Mouse (Mus musculus): ENCODE measurements at regions not wholly inside any gene's neighbourhood (a gene's known extent, or its start where the extent isn't known, plus 50 kb on each side); places are given as distances from the start of the nearest gene placed in this dataset.
A peak's percentile ranks its signal among the peaks of the same experiment; 100 is the strongest.

DNA sequence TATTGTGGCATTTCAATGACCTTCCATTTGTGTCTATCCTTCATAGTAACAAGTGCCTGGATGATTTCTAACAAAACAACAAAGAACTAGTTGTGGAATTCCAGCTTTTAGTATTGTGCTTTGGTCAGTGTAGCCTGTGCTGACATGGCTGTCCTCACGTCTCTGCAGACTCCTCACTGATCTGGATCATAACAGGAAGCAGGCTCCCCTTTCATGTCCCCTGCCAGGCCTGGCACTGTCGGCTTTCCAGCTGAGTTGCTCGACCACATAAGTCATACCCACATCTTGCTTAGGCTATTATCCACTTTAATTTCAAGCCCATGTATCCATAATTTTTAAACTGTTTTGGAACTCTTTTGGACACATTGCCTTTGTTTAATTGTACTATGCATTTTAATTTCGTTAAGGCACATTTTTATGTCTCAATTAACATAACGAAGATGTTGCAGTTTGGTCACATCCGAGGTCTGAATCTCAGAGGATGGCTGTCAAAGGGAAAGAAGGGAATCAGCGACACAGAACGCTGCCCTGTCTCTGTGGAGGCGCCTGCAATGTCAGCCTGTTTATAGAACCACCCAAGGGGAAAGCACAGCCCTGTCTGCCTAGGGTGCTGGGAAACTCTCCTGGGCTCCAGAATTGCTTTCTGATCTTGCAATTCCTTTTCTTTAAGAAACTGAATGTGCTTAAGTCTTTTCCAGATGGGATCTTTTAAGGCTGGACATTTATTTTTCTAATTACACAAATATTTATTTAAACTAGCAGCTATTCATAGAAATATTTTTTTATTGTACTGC is 215.5 kb upstream of the Ndst3 start:
- DNase-seq = no peak
- intact Hi-C loops (cut with DNase I) = no loop called here

DNA sequence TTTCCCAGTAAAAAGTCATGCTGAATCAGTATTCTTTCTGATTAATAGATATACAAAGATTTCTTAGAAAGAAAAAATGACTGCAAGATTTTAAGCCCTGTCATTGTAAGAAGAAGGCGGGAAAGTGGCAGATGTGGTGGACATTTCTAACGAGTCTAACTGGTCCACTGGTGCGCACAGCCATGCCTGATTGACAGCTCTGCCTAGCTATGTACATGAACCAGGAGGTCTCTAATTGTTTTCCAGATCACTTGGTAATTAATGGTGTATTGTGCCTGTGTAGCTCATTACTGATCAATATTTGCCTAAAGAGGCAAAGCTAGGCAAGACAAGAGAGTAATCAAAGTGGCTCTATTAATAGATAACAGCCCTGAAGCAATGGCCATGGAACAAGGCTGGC is 227.5 kb upstream of the Ndst3 start:
- DNase-seq = no peak
- intact Hi-C loops (cut with DNase I) = no loop called here

DNA sequence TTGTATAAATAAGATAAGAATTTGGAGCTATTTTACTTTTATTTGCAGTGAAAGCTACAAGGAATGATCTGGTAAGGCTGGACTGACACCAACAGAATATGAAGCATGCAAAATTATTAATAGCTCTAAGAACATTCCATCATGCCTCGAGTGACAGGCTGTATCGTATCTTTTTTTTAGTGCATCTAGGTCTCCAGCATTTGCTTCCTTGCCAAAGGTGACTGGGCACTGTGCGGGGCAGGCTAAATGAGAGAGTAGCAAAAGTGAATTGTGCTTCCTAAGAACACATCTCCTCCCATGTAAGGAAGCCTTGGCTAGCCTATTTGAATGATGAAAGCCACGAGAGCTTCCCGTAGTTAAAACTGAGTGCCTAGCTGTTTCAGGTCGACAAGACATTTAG is 261.5 kb upstream of the Ndst3 start:
- DNase-seq = peak; percentile 3 to 8
- intact Hi-C loops (cut with DNase I) = no loop called here

DNA sequence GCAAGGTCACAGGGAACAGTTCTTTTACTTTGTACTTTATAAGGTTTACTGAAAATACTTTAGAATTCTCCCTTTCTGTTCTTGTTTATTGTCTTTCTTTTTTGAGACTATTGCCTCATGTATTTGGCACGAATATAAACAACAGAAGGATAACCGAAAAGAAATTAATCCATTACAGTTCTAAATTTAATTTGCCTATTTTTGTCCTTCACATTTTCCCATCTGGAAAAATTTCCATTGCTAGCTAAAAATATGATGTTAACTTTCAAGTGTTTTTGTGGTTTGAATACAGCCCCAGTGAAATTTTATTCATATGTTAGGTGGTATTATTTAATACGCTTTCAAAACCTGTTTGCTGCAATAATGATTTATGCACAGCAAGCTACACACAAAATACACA is 276.7 kb upstream of the Ndst3 start:
- DNase-seq = no peak
- intact Hi-C loops (cut with DNase I) = no loop called here

DNA sequence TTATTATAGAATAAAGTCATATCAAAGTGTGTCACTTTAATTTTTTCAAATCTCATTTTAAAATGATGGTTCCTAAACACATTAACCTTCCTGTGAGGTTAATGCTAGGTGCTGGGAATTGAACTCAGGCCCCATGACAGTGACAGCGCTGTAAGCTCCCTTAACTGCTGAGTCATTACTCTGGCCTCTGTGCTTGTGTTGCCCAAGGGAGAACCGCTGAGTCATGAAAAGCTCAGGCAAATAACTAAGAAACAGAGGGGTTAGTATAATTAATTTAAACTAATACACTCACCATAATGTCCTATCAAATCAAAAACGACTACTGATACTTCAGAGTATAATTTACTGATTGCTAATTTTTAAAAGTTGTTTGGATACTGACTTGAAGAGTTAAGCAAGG is 281.7 kb upstream of the Ndst3 start:
- DNase-seq = no peak
- intact Hi-C loops (cut with DNase I) = no loop called here

DNA sequence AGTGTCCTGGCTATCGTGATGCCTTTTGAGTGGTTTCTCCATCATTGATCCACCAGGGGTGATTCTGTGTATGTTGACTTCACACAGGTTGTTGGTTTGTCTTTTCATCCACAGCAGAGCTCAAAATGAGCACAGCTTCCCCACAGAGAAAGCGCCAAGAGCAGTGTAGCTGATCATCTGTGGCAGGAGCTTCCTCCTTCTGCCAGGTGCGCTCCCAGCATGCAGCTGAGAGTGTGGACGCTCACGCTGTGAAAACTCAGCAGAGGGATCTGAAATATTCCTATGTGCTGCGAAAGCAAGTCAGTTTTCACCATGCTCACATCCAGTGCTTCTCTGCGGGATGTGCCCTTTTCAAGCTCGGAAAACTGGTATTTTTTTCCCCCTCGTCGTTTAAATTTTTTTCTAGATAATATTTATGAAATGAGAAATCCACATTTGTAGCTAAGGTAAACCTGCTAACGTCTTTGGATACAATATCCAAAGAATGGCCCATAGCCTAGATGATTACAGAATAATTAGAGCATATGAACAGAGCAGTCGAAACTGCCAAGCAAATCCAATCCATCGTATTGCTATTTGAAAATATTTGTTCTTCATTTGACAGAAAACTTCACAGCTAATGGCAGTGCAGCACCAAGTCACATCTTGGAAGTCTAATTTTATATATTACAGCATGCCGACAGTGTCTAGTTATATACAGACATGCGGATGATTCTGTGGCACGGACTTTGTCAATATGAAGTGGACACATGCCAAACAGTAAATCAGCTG is 283.3 kb upstream of the Ndst3 start:
- DNase-seq = no peak
- intact Hi-C loops (cut with DNase I) = no loop called here

DNA sequence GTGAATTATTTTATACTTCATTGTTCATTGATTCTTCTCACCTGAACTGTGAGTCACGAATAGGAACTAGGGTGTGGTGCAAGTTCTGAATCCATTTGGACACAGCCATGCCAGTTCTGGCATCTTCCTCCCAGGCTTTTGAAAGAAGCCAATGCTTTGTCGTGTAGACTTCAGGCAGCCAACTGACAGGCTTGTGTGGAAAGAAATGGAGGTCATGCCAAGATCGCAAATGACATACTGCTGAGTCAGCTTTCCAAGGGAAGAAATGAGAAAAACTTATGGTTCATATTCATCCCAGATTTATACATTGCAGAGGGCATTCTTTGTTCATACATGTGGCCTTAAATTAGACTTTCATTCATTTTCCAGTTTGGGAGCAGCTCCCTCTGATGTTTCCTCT is 285.8 kb upstream of the Ndst3 start:
- no peak for DNase-seq
- intact Hi-C loops (cut with DNase I) = no loop called here

DNA sequence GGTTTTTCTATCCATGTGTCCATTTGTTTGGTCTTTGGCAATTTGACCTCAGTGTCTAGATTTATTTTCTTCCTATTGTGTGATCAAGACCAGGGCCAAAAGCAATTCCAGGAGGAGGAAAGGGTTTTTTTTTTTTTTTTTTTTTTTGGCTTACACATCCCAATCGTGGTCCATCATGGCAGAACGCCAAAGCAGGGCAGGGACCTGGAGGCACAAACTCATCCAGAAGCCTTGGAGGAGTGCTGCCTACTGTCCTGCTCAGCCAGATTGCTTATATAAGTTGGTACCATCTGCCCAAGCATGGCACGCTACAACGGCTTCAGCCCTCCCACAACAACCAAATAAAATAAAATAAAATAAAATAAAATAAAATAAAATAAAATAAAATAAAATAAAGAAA is 286.5 kb upstream of the Ndst3 start:
- intact Hi-C loops (cut with DNase I) = no loop called here
- no peak for DNase-seq

DNA sequence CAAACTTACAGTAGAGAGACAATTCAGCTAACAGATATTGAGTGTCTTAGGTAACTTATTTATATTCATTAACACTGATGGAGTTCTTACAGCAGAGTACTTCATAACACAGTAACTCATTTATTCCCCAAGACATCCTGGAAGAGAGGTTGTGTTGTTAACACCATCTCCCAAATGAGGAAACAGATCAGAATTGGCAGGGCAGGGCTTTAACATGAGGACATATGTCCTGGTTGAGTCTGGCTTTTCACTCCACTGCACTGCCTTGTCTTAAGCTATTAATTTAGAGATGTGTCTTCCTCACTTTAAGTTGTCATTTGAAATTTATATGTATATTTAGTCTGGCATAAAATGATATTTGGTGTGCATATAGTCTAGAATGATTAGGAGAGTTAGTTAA is 292.4 kb upstream of the Ndst3 start:
- no peak for DNase-seq
- intact Hi-C loops (cut with DNase I) = no loop called here

DNA sequence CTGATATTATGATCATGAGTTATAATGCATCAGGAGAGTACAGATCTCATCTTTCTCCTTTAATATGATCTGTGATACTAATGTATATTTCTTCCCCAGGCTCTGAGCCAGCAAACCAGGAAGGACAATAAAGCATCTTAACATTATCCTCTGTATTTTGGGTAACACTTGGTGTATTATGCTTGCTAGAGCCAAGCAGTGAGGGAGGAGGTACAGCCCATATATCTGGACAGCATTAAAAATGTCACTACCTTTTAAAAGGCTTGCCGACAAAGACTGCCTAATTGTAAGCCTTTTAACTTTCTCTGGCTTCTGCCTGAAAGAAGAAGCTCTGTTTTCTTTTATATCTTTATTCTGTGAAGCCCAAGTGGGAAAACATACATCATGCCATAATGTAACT is 292.9 kb upstream of the Ndst3 start:
- intact Hi-C loops (cut with DNase I) = no loop called here

DNA sequence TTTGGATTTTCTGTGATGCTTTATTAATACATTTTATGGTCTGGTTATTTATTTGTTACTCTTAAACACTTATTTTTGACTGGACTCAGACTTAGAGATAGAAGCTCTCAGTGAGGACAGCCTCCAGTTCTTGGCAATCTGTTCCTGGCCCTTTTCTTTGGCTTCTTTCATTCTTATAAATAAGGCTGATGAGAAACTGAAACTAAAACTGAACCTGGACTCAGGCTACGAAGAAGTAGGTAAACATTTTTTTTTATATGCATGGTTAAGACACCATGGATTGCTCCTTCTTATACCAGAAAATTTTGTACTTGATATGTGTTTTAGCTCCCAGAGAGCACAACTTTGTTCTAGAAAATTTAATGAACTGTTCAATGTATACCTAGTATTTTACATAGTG is 293.4 kb upstream of the Ndst3 start:
- no peak for DNase-seq
- intact Hi-C loops (cut with DNase I) = no loop called here

More for the DNA sequence above, 292.9 kb upstream of the Ndst3 start:
- DNase-seq = no peak

DNA sequence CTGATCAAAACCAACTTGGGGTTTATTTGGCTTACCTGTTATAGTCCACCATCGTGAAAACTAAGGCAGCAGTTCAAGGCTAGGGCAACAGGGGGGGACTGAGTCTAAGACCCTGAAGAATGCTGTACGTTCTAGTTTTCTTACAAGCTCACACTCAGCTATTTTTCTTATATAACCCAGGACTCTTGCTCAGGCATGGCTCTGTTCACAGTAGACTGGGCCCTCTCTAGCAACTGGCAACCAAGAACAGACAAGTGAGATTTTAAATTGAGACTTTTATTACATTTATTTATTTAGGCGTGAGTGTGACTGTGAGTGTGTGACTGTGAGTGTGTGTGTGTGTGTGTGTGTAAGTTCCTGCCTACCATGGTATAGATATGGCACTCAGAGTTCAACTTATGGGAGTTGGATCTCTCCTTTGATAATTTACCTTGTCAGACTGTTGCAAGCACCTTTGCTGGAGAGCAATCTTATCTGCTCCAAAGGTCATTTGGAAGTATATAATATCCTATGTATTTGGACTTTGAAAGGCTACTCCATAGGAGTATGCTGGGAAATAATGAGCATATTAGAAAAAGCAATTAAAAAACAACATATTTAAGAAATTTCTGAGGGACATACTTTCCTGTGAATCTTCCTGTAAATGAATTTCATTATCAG is 309.4 kb upstream of the Ndst3 start:
- intact Hi-C loops (cut with DNase I) = no loop called here

DNA sequence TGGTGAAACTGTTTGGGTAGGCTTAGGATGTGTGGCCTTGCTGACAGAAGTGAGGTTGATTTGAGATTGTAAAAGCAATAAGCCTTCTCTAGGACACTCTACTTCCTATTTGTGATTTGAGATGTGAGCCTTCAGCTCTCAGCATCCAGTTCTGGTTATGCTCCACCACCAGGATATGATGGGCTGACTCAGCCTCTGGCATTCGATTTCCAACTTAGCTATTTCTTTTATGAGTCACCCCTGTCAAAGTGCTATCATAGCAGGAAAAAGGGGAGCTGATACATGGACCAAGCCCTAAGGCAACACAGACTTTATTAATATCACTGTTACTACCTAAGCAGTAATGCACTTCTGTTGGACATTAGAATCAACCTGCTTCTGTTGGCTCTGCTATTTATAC is 310.2 kb upstream of the Ndst3 start:
- DNase-seq = no peak
- intact Hi-C loops (cut with DNase I) = no loop called here

More for the DNA sequence above, 309.4 kb upstream of the Ndst3 start:
- DNase-seq = no peak

DNA sequence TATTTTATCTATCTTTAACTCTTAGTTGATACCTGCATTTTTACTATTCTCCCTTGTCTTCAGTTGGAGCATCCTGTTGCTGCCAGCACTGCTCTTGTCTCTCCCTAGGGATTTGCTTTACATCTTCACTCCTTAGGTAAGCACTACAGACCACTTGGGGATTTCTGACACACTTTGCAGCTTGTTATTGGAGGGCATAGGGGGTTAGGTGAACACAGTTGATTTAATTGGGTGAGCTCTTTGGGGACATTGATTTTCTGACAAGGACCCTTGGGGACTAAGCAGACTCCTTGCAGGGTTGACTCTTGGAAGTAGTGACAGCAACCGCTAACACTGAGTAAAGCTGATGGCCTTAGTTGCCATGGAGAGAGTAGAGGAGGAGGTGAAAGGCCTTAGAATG is 309.0 kb upstream of the Tram1l1 start:
- intact Hi-C loops (cut with DNase I) = no loop called here
- no peak for DNase-seq

DNA sequence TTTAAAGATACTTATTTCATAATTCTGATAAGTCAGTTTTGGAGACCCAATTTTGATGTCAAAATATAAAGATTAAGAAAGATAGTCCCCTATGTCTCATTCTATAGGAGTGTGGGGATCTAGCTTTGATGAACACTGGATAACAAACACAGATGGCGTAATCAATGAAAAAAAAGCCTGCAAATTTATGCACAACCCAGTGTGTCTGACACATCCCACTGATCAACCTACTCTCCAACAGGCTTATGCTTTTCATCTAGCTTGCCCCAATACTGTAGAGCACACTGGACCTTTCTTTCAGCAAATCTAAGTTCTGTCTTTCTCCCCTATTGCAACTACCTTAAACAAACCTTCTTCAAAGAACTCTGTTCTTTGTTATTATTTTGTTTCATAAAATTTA is 302.0 kb upstream of the Tram1l1 start:
- intact Hi-C loops (cut with DNase I) = no loop called here
- DNase-seq = no peak

DNA sequence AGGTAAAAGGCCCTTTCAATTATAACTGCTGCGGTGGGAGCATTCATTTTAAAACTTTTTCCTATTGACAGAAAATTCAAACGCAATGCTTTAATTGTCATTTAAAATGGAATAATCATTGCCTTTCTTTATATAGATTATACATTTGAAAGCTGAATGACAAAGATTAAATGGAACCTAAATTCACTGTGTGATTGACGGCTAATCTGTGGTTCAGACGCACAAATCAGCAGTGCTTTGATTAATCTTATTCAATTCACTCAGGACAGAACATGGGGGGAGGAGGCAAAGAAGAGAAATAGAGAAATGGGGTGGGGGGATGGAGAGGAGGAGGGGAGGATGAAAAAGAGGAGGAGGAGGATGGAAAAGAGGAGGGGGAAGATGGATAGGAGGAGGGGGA is 294.5 kb upstream of the Tram1l1 start:
- no peak for DNase-seq
- intact Hi-C loops (cut with DNase I) = no loop called here

DNA sequence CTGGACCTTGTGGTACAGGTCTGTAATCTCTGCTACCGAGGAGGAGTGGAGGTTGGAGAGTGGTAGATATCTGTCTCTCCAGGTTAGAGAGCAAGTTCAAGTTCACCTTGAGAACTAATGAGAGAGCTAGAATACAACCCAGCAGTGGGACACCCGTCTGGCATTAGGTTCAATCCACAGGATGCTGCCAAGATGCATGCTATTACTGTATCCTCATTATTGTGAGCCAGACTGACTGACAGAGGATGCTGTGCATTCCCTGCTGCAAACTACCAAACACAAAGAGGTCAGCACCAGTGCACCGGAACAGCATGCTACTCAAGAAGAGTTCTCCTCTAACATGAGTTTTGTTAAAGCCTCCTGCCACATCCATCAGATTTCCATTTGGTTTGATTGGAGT is 253.6 kb upstream of the Tram1l1 start:
- intact Hi-C loops (cut with DNase I) = no loop called here

DNA sequence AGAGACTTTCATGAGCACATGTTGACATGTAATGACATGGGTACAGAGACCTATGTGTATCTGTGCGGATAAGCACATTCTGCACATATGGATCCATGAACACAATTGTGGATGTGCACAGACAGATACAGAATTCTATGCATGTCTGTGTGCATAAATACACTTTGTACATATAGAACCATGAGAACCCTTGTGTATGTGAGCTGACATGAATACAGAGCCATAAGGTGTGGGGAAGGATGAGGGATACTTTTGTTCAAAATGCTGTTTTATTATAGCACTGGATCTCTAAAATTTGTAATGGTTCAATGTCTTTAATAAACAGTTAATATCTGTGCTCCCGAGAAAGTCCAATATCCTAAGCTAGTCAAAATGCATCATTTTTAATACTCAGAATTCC is 253.1 kb upstream of the Tram1l1 start:
- DNase-seq = no peak
- intact Hi-C loops (cut with DNase I) = no loop called here

More for the DNA sequence above, 253.6 kb upstream of the Tram1l1 start:
- no peak for DNase-seq

DNA sequence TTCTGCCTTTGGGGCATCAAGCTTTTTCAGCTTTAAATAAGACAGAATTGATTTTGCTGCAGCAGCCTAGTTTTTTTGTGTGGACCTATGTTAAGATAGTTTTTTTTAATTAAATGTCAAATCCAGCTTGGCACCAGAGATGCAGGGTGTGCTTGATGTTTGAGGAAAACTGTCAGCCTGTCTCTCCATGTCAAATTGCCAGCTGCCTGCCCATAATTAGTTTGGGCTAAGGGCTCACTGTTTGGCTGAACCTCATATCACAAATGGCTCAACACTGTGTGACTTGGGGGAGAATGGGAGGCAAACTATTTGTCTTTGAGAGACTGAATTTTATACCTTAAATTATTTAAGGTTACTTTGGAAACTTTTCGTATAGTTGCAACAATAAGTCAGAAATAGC is 252.7 kb upstream of the Tram1l1 start:
- no peak for DNase-seq
- intact Hi-C loops (cut with DNase I) = no loop called here

DNA sequence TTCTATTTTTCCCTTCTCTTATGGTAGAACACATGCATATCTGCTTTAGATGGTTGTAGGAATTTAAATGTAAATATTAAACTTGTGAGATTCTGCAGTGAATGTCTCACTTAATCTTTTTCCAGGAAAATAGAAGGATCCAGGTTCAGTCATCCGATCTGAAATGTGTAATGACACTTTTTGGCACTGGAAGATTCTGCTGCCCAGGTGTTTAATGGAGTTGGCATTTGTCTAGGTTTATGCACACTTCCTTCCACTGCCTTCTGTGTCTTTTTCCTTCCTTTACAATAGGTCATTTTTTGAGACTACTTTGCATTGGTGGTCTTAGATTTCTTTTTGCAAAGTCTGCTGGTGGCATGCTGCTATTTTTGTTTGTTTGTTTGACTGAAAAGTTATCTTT is 251.5 kb upstream of the Tram1l1 start:
- DNase-seq = no peak
- intact Hi-C loops (cut with DNase I) = no loop called here

DNA sequence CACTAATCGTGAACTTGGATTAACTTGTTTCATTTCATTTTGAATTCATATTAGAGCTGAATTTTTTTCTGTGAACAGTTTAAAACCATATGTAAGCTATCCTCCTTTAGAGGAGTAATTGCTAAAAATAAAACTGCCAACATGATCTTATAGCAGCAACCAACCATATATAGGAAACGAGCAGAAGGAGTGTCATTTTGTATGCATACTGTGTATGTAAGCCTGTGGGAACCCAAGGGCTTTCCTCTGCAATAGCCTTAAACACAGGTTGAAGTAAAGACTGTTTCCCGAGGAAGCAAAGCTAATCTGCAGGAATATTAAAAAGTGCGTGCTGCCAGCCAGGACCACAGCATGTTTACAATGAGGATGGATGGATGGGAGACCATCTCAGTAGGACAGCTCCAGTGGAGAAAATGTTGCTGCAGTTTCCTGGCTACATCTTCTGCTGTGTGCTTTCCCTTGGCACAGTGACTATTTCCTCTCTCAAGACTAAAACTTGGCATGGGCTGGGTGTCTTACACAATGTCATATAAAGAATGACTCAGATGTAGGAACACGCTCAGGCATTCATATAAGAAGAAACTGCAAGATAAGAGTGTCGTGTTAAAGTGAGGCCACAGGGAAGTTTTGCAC is 244.6 kb upstream of the Tram1l1 start:
- peak in 1 of 2 experiments; percentile 1 for DNase-seq
- intact Hi-C loops (cut with DNase I) = no loop called here

All from heart, postnatal 10 days (tissue).